Mouse (Mus musculus) embryo, embryonic 11.5 days (tissue): ENCODE measurements around the gene Wwc1.
"Not testable (repeated sequence)": the region's sequence is repeated elsewhere in the genome, so short reads cannot be mapped to it uniquely, and the experiment has no call there.

Source experiments
- DNase-seq: peaks from one replicate; pipeline ENCODE4 v3.0.0-alpha.2; 2012; ENCODE audit warnings: low read depth, low spot score

Gene Wwc1

GRCm38 (mm10) chr11:35878559-35878897 lies 101.8 kb downstream of the Wwc1 start:
- DNase-seq = no peak

- DNase-seq = no peak
Observed at GRCm38 (mm10) chr11:35877651-35878558, 102.4 kb downstream of the Wwc1 start.

GRCm38 (mm10) chr11:35873624-35874244 lies 106.6 kb downstream of the Wwc1 start:
- no peak for DNase-seq

- no peak for DNase-seq
Observed at GRCm38 (mm10) chr11:35870961-35871360, 109.4 kb downstream of the Wwc1 start.

- DNase-seq = no peak
Observed at GRCm38 (mm10) chr11:35866140-35866539, 114.2 kb downstream of the Wwc1 start.

GRCm38 (mm10) chr11:35864981-35865604 lies 115.2 kb downstream of the Wwc1 start:
- DNase-seq = peak; percentile 77

- no peak for DNase-seq
Observed at GRCm38 (mm10) chr11:35863653-35864052, 116.7 kb downstream of the Wwc1 start.

GRCm38 (mm10) chr11:35857395-35858067 lies 122.8 kb downstream of the Wwc1 start:
- DNase-seq = no peak

- no peak for DNase-seq
Observed at GRCm38 (mm10) chr11:35856359-35857040, 123.8 kb downstream of the Wwc1 start.

- no peak for DNase-seq
Observed at GRCm38 (mm10) chr11:35855567-35855966, 124.8 kb downstream of the Wwc1 start.

- DNase-seq = no peak
Observed at GRCm38 (mm10) chr11:35854941-35855340, 125.4 kb downstream of the Wwc1 start.

- no peak for DNase-seq
Observed at GRCm38 (mm10) chr11:35853651-35854050, 126.7 kb downstream of the Wwc1 start.

GRCm38 (mm10) chr11:35852731-35853130 lies 127.6 kb downstream of the Wwc1 start:
- DNase-seq = no peak

GRCm38 (mm10) chr11:35844299-35844698 lies 136.0 kb downstream of the Wwc1 start:
- DNase-seq = no peak

- DNase-seq = not testable (repeated sequence)
Observed at GRCm38 (mm10) chr11:35842560-35842959, 137.8 kb downstream of the Wwc1 start.

- DNase-seq = no peak
Observed at GRCm38 (mm10) chr11:35841738-35842325, 138.5 kb downstream of the Wwc1 start.

GRCm38 (mm10) chr11:35840806-35841205 lies 139.5 kb downstream of the Wwc1 start:
- not testable (repeated sequence) for DNase-seq

GRCm38 (mm10) chr11:35840282-35840681 lies 140.0 kb downstream of the Wwc1 start:
- no peak for DNase-seq

GRCm38 (mm10) chr11:35838345-35839338 lies 141.7 kb downstream of the Wwc1 start:
- DNase-seq = peak; percentile 81
